Mouse (Mus musculus): Measurements from ENCODE around the gene Ldb3.

Ldb3 gene

DNA sequence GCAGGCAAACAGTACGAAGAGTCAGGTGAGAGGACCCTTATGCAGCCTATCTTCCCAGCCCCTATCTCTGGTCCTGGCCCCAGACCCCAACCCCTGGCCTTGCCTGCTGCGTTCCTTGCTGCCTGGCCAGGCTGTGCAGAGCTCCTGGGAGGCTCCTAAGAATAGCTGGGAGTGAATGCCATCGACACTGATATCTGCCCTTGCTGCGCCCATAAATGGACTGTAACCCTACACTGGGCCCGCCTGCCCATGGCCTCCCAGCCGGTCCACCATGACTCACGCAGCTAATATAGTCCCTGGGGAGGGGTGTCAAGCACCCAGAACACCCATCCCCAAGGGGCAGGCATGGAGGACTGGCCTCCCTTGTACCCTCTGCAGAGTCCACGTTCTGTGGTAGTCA lies at the start of gene Ldb3:
Gene Ldb3, minus strand, starts transcription at position 185 of the 400 bp plus-strand sequence.
- in situ Hi-C loops (cut with MboI; ENCODE audit: unreplicated experiment in 2 of 2) = no loop called here

DNA sequence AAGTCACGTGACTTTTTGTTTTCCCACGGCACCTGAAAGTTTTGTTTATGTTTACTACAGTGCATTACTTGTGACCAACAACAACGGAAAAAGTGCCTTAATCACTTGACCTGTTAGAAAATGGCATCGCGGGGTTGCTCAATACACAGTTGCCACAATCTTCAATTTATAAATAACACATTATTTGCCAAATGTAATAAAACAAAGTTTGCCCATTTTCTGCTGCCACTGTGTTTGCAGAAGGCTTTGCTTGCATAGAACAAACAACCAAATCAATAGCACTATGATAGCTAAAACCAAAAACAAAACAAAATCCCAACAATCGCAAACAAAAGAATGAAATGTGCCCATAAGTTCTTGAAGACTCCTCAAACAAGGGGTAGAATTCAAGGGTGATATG lies 47.2 kb upstream of the Ldb3 start:
- in situ Hi-C loops (cut with MboI; ENCODE audit: unreplicated experiment in 2 of 2) = no loop called here

DNA sequence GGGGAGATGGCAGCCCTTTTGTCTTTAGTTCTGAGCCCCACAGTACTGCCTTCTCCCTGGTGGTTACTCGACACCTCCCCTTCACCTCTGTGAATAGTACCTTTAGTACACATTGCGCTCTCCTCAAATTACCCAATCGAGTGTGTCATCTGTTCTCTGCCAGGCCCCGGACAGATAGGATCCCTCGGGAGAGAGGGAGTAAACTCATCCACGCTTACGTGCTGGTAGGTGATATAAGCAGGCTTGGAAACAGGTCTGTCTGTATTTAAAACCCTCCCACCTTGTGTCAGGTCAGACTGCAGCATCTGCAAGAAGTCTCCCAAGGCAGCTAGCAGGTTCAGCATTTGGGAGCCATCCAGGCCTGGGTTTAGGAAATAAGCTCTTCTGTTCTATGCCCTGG lies 46.7 kb upstream of the Ldb3 start:
- in situ Hi-C loops (cut with MboI; ENCODE audit: unreplicated experiment in 2 of 2) = no loop called here

DNA sequence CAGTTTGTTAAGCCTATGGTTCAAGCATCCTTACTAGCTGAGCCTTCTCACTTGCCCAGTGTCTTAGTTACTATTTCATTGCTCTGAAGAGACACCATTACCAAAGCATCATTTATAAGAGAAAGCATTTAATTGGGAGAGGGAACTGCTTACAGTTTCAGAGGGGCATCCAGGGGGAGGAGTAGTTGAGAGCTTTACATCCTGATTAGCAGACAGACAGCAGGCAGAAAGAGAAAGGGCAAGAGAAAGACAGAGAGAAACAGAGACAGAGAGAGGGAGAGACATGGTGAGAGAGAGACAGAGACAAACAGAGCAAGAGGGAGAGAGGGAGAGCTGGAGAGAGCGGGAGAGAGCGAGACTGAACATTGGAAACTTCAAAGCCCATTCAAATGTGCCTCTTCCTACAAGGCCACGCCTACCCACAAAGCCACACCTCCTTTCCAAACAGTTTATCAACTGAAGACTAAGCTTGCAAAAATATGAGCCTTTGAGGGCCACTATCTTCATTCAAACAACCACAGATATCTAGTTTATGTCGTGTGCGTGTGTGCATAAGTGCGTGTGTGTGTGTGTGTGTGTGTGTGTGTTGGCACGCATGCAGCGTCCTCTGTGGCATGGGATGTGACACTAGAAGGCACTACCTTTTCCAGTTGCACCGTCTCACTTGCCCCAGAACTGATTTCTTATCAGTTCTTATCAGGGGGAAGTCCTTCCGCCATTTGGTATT lies 44.4 kb upstream of the Ldb3 start:
- in situ Hi-C loops (cut with MboI; ENCODE audit: unreplicated experiment in 2 of 2) = no loop called here

DNA sequence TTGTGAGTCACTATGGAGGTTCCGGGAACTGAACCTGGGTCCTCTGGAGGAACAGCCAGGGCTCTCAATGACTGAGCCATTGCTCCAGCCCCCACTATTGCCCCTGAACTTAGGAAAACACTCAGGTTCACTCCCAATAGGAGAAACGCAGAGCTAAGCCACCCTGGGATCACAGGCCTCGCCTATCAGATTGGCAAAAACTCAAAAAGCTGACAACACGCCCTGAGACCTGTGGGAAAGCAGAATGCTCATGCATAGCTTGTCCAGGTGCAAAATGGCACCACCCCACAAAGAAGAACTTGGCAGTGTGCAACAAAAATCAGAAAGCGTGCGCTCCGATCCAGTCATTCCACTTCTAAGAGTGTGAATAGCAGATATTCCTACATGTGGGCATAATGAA lies 38.3 kb upstream of the Ldb3 start:
- in situ Hi-C loops (cut with MboI; ENCODE audit: unreplicated experiment in 2 of 2) = no loop called here

DNA sequence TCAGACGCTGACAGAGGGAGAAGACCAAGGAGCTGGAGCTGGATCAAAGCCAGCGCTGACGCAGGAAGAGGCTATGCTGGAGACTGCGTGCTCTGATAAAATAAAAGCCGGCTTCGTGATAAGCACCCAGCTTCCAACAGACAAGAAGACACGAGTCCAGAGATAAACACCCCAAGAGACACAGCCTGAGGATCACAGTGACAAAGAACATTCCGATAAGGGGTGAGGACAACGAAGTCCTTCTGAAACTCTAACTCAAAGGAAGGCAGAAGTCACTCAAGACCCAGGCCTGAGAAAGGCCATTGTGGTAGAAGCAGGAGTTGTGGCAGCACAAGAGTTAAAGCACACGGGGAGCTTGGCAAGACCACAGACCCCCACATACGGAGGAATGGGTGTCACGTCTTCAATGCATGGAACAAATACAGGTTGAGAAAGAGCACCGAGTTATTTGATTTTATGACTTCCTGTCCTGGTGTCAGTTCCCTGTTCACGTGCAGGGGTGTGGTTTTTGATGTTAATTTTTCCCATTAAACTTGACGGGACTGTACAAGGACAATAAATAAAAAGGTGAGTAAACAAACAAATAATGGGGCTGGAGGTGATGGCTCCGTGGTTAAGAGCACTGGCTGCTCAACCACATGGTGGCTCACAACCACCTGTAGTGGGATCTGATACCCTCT lies 35.2 kb upstream of the Ldb3 start:
- in situ Hi-C loops (cut with MboI; ENCODE audit: unreplicated experiment in 2 of 2) = loop anchor here in 1 of 2 experiments (5.0 kb wide), 1 partner anchor 149 kb away; no protein-coding TSS in a partner anchor

DNA sequence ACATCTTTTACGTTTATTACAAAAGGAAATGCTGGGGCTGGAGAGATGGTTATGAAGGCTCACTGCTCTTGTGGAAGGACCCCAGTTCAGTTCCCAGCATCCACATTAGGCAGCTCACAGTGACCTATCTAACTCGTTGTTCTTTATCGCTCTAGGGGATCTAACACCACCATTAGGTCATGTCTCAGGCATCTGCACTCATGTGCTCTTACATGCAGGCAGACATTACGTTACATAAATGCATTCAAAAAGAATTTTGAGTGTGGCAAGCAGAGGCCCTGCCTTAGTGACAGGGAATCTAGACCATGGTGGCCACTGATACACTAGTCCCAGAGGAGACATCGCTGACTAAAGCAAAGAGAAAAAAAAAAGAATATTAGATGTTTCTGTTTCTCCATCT lies 34.6 kb upstream of the Ldb3 start:
- in situ Hi-C loops (cut with MboI; ENCODE audit: unreplicated experiment in 2 of 2) = loop anchor here in 1 of 2 experiments (5.0 kb wide), 1 partner anchor 149 kb away; no protein-coding TSS in a partner anchor

DNA sequence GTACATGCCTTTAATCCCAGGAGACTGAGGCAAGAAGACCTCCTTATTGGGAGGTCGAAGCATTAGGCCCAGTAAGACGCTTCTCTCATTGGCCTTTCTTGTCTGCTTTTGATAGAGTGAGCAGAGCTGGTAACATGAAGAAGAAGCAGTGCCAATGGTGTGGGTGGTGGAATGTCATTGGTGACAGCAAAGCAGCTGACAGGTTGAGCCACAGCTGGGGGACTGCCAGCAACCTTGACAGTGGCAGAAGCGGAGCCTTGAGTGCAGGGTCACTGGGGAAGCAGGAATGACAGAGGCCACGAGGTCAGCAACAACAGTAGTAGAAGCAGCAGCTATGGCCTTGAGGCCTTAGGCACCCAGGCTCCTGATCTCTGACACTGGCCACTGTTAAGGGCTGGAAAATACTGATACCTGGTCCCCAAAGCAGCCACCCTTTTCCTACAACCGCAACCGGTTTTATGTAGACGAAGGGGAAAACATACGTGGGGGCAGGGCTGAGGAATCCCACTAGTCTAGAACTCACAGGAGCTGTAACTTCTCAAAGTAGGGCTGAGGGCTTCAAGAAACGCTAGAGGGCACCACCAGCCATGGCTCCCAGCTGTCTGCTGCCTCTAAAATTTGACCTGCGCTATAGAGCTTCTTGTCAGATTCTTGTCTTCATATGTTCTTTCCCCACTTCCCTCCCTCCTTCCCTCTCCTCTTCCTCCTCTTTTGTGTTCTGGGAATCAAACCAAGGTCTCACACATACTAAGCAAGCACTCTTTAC lies 32.3 kb upstream of the Ldb3 start:
- in situ Hi-C loops (cut with MboI; ENCODE audit: unreplicated experiment in 2 of 2) = loop anchor here in 1 of 2 experiments (5.0 kb wide), 1 partner anchor 152 kb away; no protein-coding TSS in a partner anchor

DNA sequence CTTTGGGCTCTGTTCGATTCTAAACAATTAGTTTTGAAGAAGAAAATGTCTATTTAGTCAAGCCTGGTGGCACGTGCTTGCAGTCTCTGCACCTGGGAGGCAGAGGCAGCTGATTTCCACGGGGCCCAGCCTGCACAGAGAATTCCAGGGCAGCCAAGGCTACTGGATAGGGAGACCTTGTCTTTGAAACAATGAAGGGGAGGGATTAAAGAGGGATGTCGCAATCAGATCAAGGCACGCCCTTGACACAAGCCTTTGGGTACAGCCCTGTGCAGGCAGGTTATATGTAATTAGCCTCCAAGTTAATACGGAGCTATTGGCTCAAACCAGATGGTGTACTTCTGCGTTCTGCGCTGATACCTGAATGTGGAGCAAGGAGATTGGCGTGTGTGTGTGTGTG lies 30.3 kb upstream of the Ldb3 start:
- in situ Hi-C loops (cut with MboI; ENCODE audit: unreplicated experiment in 2 of 2) = no loop called here

DNA sequence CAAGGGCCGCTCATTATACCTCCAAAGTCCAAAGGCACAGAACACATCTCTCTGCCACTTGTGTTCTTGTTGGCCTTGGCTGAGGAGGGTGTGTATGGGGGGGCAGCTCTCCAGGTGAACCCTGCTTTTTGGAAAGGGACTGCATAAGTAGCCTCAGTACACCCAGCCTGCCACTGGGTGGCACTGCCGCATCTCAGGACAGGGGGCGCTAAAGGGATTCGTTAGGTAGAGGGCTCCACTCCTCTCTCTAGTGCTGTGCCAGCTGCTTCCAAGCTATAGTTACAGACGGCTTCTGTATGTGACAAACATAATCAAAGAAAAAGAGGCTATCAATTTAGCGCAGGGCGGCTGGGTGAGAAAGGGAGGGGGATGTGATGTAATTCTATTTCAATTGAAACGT lies 28.3 kb upstream of the Ldb3 start:
- in situ Hi-C loops (cut with MboI; ENCODE audit: unreplicated experiment in 2 of 2) = no loop called here

DNA sequence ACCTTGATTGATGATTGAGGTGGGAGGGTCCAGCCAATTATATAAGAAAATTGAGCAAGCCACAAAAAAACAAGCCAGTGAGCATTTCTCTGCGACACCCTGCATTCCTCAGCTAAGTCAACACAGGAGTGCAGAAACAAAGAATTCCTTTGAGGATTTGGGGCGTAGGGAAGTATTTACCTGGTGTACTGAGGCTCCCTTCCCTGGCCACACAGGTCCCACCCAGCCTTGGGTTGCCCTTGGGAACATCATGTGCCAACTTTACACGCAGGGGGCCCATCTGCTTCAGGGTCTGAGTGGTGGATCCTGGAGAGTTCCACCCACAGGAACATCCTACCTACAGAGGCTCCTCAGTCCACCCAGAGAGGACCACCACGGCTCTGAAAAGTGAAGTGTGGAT lies 27.1 kb upstream of the Ldb3 start:
- in situ Hi-C loops (cut with MboI; ENCODE audit: unreplicated experiment in 2 of 2) = no loop called here

DNA sequence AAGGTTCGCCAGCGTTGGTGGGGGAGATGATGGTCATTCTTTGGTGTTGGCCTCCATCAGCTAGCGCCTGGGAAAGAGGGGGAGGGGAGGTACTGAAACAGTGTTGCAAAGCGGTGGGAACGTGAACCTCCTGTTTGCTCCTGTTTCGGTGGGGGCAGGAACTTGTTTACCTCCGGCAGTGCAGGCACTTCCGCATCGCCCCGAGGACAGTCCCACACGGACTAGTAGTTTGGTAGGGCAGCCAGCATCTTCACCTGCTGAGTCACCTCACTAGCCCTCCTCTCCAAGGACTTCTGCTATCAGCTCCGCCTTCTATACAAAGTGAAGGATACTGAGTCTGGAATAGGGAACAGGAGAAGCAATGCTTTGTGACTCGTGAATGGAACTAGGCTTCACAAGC lies 26.6 kb upstream of the Ldb3 start:
- in situ Hi-C loops (cut with MboI; ENCODE audit: unreplicated experiment in 2 of 2) = no loop called here

DNA sequence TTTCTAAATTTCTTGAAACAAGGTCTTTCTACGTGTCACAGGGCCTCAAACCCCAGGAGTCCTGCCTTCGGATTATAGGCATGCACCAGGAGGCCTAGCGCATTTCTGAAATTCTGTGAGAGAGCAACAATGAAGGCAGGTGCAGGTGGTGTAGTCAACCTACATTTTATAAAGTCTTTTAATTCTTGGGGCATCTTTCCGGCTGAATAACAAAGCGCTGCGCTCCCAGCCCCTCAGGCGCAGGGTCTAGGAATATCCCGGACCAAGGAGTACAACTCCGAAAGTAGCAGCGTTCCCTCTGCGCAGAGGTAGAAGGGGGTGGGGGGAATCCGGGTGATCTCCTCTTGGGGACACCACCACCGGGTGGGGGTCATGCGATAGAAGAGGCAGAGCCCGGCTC lies 26.1 kb upstream of the Ldb3 start:
- in situ Hi-C loops (cut with MboI; ENCODE audit: unreplicated experiment in 2 of 2) = loop anchor here in 1 of 2 experiments (5.0 kb wide), 1 partner anchor 163 kb away; no protein-coding TSS in a partner anchor

DNA sequence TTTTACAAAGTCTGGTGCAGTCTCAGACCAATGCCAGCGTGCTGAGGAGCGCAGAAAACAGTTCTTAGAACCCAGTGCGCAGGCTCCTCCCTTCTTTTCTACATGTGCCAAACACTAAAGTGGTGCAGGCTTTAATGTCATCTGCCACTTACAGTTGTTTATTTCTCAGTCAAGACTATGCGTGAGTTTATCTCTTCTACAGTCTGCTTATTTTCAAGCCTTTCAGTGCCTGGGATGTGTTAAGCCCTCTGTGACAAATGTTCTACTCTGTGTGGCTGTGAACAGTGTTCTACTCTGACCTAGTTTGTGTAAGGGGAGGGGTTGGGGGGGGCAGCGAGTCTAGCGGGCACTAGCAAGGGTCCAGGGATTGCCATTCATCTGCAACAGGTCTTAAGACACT lies 25.0 kb upstream of the Ldb3 start:
- in situ Hi-C loops (cut with MboI; ENCODE audit: unreplicated experiment in 2 of 2) = loop anchor here in 1 of 2 experiments (5.0 kb wide), 1 partner anchor 164 kb away; no protein-coding TSS in a partner anchor

DNA sequence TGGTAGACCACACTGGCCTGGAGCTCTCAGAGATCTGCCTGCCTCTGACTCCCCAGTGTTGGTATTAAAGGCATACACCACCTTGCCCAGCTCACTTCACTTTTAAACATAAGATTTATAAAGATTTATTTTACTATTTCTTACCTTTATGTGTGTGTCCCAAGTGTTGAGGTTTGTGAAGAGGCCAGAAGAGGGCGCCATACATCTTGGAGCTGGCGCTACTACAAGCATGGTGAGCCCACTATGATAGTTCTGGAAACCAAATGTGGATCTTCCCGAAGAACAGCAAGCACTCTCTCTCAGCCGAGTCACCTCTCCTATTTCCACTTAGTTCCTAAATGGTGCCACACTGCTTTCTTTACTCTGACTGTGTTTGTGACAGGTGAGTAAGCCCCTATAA lies 23.7 kb upstream of the Ldb3 start:
- in situ Hi-C loops (cut with MboI; ENCODE audit: unreplicated experiment in 2 of 2) = loop anchor here in 1 of 2 experiments (5.0 kb wide), 1 partner anchor 165 kb away; no protein-coding TSS in a partner anchor

DNA sequence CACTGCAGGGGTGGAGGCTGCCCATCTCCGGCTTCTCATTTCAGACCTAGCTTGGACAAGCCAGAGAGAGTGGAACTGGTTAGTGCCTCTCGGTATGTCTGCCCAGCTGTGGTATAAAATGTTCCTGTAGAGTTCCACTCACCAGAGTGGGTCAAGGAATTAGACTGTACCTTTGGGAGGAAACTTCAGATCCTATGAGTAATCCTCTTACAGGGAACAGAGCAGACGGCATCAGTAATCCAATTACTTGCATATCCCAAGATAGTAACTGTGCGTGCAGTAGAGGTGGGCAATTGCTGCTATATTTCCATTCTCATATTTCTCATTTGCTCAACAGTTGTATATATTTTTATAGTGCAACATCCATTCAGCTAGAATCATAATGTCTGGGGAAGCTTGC lies 23.1 kb upstream of the Ldb3 start:
- in situ Hi-C loops (cut with MboI; ENCODE audit: unreplicated experiment in 2 of 2) = loop anchor here in 1 of 2 experiments (5.0 kb wide), 1 partner anchor 166 kb away; no protein-coding TSS in a partner anchor

DNA sequence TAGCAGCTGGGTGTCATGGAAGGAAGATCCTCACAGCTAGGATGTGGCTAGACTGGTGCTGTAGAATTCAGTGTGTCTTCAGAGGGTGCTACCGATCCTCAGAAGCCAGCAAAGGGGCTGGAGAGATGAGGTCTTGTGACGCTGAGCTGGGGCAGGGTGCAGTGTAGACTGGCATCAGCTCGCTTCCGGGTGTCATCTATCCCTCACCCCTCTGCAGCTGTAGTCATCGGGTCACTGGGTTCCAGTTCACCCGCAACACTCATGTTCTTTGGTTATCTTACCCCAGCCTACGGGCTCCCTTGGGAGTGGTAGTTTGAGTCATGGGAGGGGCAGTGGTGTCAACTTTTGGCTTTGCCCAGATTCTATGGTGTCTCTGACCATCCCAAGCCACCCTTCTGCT lies 13.4 kb upstream of the Ldb3 start:
- in situ Hi-C loops (cut with MboI; ENCODE audit: unreplicated experiment in 2 of 2) = no loop called here

DNA sequence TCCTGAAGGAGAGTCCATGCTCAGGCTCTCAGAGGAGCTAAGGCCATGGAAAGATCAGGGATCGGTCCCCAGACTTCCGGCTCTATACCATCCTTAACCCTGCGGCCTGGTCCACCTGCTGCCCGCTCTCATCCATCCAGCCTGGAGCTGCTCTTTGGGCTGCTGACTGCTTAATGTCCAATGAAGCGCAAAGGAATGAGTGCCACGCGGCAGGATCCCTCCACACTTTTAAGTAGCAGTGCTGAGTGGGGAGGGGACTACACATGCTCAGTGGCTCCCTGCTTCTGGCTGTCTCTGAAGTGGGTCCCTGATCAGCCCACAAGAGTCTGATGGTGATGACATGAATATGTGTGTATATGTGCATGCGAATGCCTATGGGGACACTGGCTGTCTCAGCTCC lies 11.5 kb upstream of the Ldb3 start, which contains the start of gene Opn4:
Gene Opn4, minus strand, starts transcription at position 202 of the 400 bp plus-strand sequence.
- in situ Hi-C loops (cut with MboI; ENCODE audit: unreplicated experiment in 2 of 2) = no loop called here

DNA sequence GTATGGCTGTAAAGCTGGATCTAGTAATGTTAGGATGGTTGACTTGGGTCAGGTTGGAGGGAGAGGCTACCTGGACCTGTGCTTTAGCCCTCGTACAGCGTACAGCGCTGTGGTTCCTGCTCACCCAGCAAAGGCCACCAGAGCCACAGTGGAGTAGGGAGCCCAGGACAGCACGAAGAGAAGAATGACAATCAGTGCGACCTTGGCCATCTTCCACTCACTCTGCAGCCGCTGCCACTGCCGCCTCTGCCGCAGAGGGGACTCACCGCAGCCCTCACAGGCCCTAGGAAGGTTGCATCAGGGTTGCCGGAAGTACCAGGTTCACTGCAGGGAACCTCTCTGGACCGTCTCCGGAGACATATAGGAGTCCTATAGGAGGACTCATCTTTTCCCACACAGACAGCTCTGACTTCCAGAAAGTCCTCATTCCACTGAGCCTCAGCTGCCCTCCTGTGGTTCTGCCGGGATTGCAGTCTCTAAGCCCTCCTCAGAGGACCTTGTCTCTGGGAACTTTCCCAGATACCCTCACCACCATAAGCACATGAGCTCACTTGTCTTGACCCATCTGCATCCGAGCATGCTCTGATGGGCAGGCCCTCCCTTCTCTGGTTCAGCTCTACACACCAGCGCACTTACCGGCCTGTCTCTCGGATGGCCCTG lies 7.2 kb upstream of the Ldb3 start:
- in situ Hi-C loops (cut with MboI; ENCODE audit: unreplicated experiment in 2 of 2) = no loop called here

DNA sequence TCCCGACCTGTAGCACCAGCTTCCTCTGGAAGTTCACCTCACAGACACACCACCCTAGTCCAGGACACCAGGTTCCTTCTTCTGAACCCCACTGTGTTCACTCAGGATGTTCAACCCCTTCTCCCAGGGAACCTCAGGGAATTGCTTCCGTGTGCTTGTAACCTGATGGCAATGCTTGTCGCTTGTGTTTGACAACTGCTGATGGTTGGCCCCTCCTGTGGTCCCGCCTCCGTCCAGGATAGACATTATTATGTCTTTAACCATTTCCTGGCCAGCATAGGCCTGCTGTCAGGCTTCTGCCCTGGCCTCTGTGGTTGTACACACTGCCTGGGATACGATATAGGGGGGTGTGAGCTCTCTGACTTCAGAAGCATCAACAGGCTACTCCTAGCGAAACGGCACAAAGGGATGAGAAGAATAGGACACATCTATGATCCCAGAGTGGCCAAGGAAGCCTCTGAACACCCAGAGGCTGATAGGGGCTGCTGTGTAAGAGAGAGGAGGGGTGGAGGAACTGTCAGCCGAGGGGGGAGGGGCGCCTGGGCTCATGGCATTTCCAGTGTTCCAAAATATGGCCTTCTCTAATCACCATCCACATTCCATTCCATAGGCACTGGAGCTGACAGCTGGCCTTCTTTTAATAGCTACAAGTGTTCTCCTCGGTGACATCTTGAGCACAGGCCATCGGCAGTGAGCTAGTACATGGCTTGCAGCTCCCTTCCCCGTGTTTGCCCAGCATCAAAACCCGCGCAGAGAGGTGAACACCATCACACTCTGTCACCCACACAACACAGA lies 3.5 kb upstream of the Ldb3 start:
- in situ Hi-C loops (cut with MboI; ENCODE audit: unreplicated experiment in 2 of 2) = no loop called here
